Mouse (Mus musculus) CH12.LX (cell line): ENCODE data around the gene Mmp19.

Source experiments
- BHLHE40 ChIP-seq: IDR thresholded peaks from 2 replicates; pipeline ENCODE4 v1.6.1; 2011; ENCODE audit warnings: mild to moderate bottlenecking, low read depth, low read length, improper control_type of control experiment
- CTCF ChIP-seq, 2 experiments: IDR thresholded peaks in 1 of 2; conservative IDR thresholded peaks in 1 of 2; 2 replicates each; pipeline ENCODE4 v1.5.1; 2011 to 2012; ENCODE audit warnings: low read depth in 2 of 2, low read length in 2 of 2, improper control_type of control experiment in 1 of 2, inconsistent platforms in 1 of 2, mild to moderate bottlenecking in 1 of 2, moderate library complexity in 1 of 2
- MAFK ChIP-seq: IDR thresholded peaks from 2 replicates; pipeline ENCODE4 v1.6.1; 2011; ENCODE audit warnings: low read length, improper control_type of control experiment; ENCODE audit not compliant: insufficient replicate concordance
- MEF2A ChIP-seq: IDR thresholded peaks from 2 replicates; pipeline ENCODE4 v1.6.1; 2014; ENCODE audit warnings: low read depth, mild to moderate bottlenecking, inconsistent platforms, low read length, improper control_type of control experiment, borderline replicate concordance
- MYC ChIP-seq: IDR thresholded peaks from 2 replicates; pipeline ENCODE4 v1.6.1; 2011; ENCODE audit warnings: low read depth, mild to moderate bottlenecking, improper control_type of control experiment, low read length
- NELFE ChIP-seq: IDR thresholded peaks from 2 replicates; pipeline ENCODE4 v1.6.1; 2011; ENCODE audit warnings: low read depth, low read length, improper control_type of control experiment
- NRF1 ChIP-seq: IDR thresholded peaks from 2 replicates; pipeline ENCODE4 v1.6.1; 2014; ENCODE audit warnings: low read depth, mild to moderate bottlenecking, inconsistent platforms, low read length, improper control_type of control experiment, moderate library complexity
- POLR2A ChIP-seq: IDR thresholded peaks from 2 replicates; pipeline ENCODE4 v1.6.1; 2011; ENCODE audit warnings: low read depth, mild to moderate bottlenecking, improper control_type of control experiment, low read length
- TBP ChIP-seq: conservative IDR thresholded peaks from 2 replicates; pipeline ENCODE4 v1.6.1; 2011; ENCODE audit warnings: low read depth, low read length, improper control_type of control experiment
- USF2 ChIP-seq: conservative IDR thresholded peaks from 2 replicates; pipeline ENCODE4 v1.6.1; 2011; ENCODE audit warnings: low read depth, low read length, improper control_type of control experiment
- ZC3H11A ChIP-seq: IDR thresholded peaks from 2 replicates; pipeline ENCODE4 v1.6.1; 2012; ENCODE audit warnings: low read depth, mild to moderate bottlenecking, inconsistent platforms, low read length, improper control_type of control experiment
- ZKSCAN1 ChIP-seq: IDR thresholded peaks from 2 replicates; pipeline ENCODE4 v1.6.1; 2012; ENCODE audit warnings: low read depth, inconsistent platforms, low read length, improper control_type of control experiment, borderline replicate concordance
- ZNF384 ChIP-seq: IDR thresholded peaks from 2 replicates; pipeline ENCODE4 v1.6.1; 2012; ENCODE audit warnings: low read depth, low read length, improper control_type of control experiment, inconsistent platforms

GRCm38 (mm10) chr10:128773685-128774084, 17.0 kb upstream of the Mmp19 start:
- peak; percentile 28; the same call in 1 of the 2 replicates for TF ChIP-seq ZNF384
- no peak for TF ChIP-seq ZC3H11A
- TF ChIP-seq POLR2A = no peak
- peak in 1 of 2 experiments; percentile 72; a peak in 2 of 4 replicates for TF ChIP-seq CTCF (conservative IDR thresholded peaks at IDR 0.05 in 1 of 2, IDR thresholded peaks at IDR 0.05 in 1 of 2; ENCODE audit: low read depth in 2 of 2, low read length in 2 of 2)
- no peak for TF ChIP-seq NELFE
- no peak for TF ChIP-seq MEF2A
- TF ChIP-seq TBP = no peak
- TF ChIP-seq MAFK = no peak
- TF ChIP-seq BHLHE40 = no peak
- no peak for TF ChIP-seq USF2
- no peak for TF ChIP-seq ZKSCAN1
- TF ChIP-seq MYC = no peak
- TF ChIP-seq NRF1 = no peak
